Mouse (Mus musculus): ENCODE results near the gene Lbx2.

- TF ChIP-seq CTCF (IDR thresholded peaks at IDR 0.05; ENCODE audit: low read depth, low read length): no peak
- no peak for TF ChIP-seq POLR2A (IDR thresholded peaks at IDR 0.05; ENCODE audit: borderline replicate concordance, low read depth, low read length)
Observed at GRCm38 (mm10) chr6:83136291-83136880, 50.2 kb downstream of the Lbx2 start.

Measured in bone marrow macrophage, adult 2 months (primary cell).